Mouse (Mus musculus): ENCODE data around the gene Fbln2. TPM values are rescaled to one million over a fixed set of nuclear protein-coding genes. Genes with fewer than 3 reads are reported as not detected.

The Fbln2 gene
- not detected in 2 replicates for total RNA-seq (2023)

DNA sequence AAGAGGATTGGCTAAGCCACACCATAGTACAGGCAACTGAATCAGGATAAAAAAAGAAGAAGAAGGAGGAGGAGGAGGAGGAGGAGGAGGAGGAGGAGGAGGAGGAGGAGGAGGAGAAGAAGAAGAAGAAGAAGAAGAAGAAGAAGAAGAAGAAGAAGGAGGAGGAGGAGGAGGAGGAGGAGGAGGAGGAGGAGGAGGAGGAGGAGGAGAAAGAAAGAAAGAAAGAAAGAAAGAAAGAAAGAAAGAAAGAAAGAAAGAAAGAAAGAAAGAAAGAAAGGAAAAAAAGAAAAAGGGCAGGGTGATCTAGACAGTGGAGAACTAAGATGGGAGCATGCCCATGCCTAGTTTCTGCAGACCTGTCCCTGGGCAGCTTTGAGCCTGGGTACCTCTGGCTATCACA lies at the start of gene Fbln2:
Gene Fbln2 (plus strand): TSS at position 301 of the 400 bp plus-strand sequence.

Other genes with a start within 250 kb of the Fbln2 start
- 359 and 432 TPM in 2 replicates for gene Iqsec1, start 223.8 kb upstream of the Fbln2 start, total RNA-seq (2023)
- gene Nup210, start 95.6 kb upstream of the Fbln2 start, total RNA-seq (2023) = 86.8 and 123 TPM in 2 replicates
- 0.66 TPM in 1 of 2 replicates, not detected in the other for gene Hdac11, start 55.8 kb upstream of the Fbln2 start, total RNA-seq (2023)
- gene Wnt7a, start 198.9 kb downstream of the Fbln2 start, total RNA-seq (2023) = not detected in 2 replicates